Mouse (Mus musculus) left cerebral cortex, postnatal 14 days (tissue): ENCODE measurements around the gene Ptchd1. TPM values are rescaled to one million over a fixed set of nuclear protein-coding genes. Genes with fewer than 3 reads are reported as not detected.

Source experiments
- total RNA-seq, 2 experiments: library from RNA; stranded (reverse); gene quantifications; 2 replicates each; pipeline ENCODE4 v1.2.3; 2021

Ptchd1 gene
- total RNA-seq, 2 experiments from 2014 or later: 18.9 to 21.7 TPM

Other genes with a start within 250 kb of the Ptchd1 start
- under 1 TPM in 1 of 2 experiments, not detected in 1; 0.79 TPM for gene Gm15155, start 927 bp upstream of the Ptchd1 start, total RNA-seq